Mouse (Mus musculus) cerebellum, postnatal 25 days (tissue): ENCODE results near the gene Lamp1.

ENCODE experiments used
- DNase-seq, 2 experiments: peaks; one replicate each; pipeline ENCODE4 v3.0.0; 2021; ENCODE audit warnings: mixed read lengths in 2 of 2

The Lamp1 gene

GRCm38 (mm10) chr8:13163563-13163962, 4.6 kb downstream of the Lamp1 start:
- no peak for DNase-seq

- no peak for DNase-seq
Observed at GRCm38 (mm10) chr8:13164361-13164760, 5.4 kb downstream of the Lamp1 start.

GRCm38 (mm10) chr8:13170510-13170909, 11.5 kb downstream of the Lamp1 start:
- no peak for DNase-seq

GRCm38 (mm10) chr8:13174305-13174704, 15.3 kb downstream of the Lamp1 start:
- DNase-seq, result no peak

GRCm38 (mm10) chr8:13174811-13175210, 15.8 kb downstream of the Lamp1 start:
- DNase-seq, result no peak

GRCm38 (mm10) chr8:13175650-13176049, 16.7 kb downstream of the Lamp1 start:
- no peak for DNase-seq

GRCm38 (mm10) chr8:13177173-13177852, 18.4 kb downstream of the Lamp1 start:
- DNase-seq, result no peak

GRCm38 (mm10) chr8:13178137-13178536, 19.2 kb downstream of the Lamp1 start:
- no peak for DNase-seq

GRCm38 (mm10) chr8:13179482-13179881, 20.5 kb downstream of the Lamp1 start:
- DNase-seq, result no peak

GRCm38 (mm10) chr8:13179948-13180347, 21.0 kb downstream of the Lamp1 start:
- no peak for DNase-seq

- DNase-seq, result no peak
Observed at GRCm38 (mm10) chr8:13180408-13180807, 21.4 kb downstream of the Lamp1 start.

GRCm38 (mm10) chr8:13180911-13181690, 22.1 kb downstream of the Lamp1 start:
- DNase-seq, result no peak

- DNase-seq, result no peak
Observed at GRCm38 (mm10) chr8:13181691-13181976, 22.7 kb downstream of the Lamp1 start.

- no peak for DNase-seq
Observed at GRCm38 (mm10) chr8:13186819-13187218, 27.9 kb downstream of the Lamp1 start.

- DNase-seq, result no peak
Observed at GRCm38 (mm10) chr8:13187229-13187628, 28.3 kb downstream of the Lamp1 start.

- DNase-seq, result no peak
Observed at GRCm38 (mm10) chr8:13187638-13188037, 28.7 kb downstream of the Lamp1 start.

- DNase-seq, result no peak
Observed at GRCm38 (mm10) chr8:13188052-13188555, 29.1 kb downstream of the Lamp1 start.

GRCm38 (mm10) chr8:13188857-13189256, 29.9 kb downstream of the Lamp1 start:
- DNase-seq, result no peak

GRCm38 (mm10) chr8:13190235-13190634, 31.3 kb downstream of the Lamp1 start:
- no peak for DNase-seq

GRCm38 (mm10) chr8:13194818-13195217, 35.9 kb downstream of the Lamp1 start:
- no peak for DNase-seq

GRCm38 (mm10) chr8:13197493-13197892, 38.5 kb downstream of the Lamp1 start:
- DNase-seq, result no peak

GRCm38 (mm10) chr8:13199385-13200061, 40.6 kb downstream of the Lamp1 start:
- no peak for DNase-seq

GRCm38 (mm10) chr8:13200301-13201012, 41.5 kb downstream of the Lamp1 start, which contains the start of gene Grtp1:
TSS of gene Grtp1 (minus strand) at chr8:13200620.
- peak; percentile 32 to 69 for DNase-seq
